Mouse (Mus musculus) inflammation-experienced regulatory T-cells, adult 6 months (primary cell): ENCODE measurements around the gene Speer4c. TPM values are rescaled to one million over a fixed set of nuclear protein-coding genes. Genes with fewer than 3 reads are reported as not detected.

Experiments used
- polyA plus RNA-seq, 3 experiments: library from polyadenylated mRNA; unstranded; fragments of 100-300 nt; shearing (Covaris generic); gene quantifications; one replicate each; pipeline ENCODE4 v1.2.1; 2017

Gene Speer4c
- polyA plus RNA-seq, 3 experiments from 2014 or later: not detected

Other genes with a start within 250 kb of the Speer4c start
- under 1 TPM in 1 of 3 experiments, not detected in 2; 0.47 TPM for gene Gm21149, start 237.7 kb downstream of the Speer4c start, polyA plus RNA-seq
- not detected for gene Gm21190, start 185.0 kb downstream of the Speer4c start, polyA plus RNA-seq
- not detected for gene Gm21083, start 136.9 kb downstream of the Speer4c start, polyA plus RNA-seq
- not detected for gene Speer4d, start 95.2 kb downstream of the Speer4c start, polyA plus RNA-seq
- gene 4930572O03Rik, start 57.2 kb downstream of the Speer4c start, polyA plus RNA-seq: not detected
- not detected for gene Cacna2d1, start 220.4 kb upstream of the Speer4c start, polyA plus RNA-seq